Mouse (Mus musculus) heart, adult 18-20 months (tissue): ENCODE measurements around the gene Etl4. TPM values are rescaled to one million over a fixed set of nuclear protein-coding genes. Genes with fewer than 3 reads are reported as not detected.
"Not testable (repeated sequence)": the region's sequence is repeated elsewhere in the genome, so short reads cannot be mapped to it uniquely, and the experiment has no call there.

Experiments used
- DNase-seq, 2 experiments: peaks; one replicate each; pipeline ENCODE4 v3.0.0; 2021 to 2022; ENCODE audit warnings: mixed read lengths in 1 of 2
- total RNA-seq, 2 experiments: library from RNA; stranded (reverse); gene quantifications; 2 replicates each; pipeline ENCODE4 v1.2.3; 2021

Gene Etl4
- total RNA-seq, 2 experiments from 2014 or later: 30.0 to 34.9 TPM

- no peak for DNase-seq
Measured at GRCm38 (mm10) chr2:20654058-20654457, 744.5 kb downstream of the Etl4 start.

DNA sequence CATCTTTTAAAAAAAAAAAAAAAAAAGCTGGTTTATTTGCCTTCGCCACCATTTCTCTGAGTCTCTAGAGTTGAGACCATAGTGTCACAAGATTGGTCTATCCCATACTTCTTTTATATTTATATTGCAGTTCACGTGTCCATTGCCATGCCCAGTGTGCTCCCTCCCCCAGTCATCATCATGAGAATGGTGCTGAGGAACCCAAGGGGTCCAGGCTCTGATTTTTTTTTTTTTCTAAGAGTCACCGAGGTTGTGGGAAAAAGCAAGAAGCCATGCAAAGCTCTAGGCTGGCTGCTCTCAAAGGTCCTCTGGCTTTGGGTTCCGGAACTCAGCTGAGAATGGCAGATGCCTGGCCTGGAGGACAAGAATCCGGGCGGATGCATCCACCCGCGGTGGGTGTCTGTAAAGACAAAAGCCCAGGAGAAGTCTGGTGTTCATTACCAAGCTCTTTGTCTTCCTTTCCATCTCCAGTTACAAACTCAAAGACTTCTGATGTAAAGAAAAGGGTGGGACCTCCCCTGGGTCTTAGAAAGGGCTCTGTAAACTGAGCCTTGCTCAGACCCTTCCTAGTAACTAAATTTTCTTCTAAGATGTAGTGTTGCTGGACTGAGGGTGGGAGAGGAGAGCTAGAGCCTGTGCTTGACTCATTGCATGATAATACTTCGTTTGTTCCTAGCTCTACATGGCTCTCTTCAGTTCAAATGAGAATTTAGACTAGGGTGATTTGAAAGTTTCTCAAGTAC is 745.2 kb downstream of the Etl4 start:
- DNase-seq: no peak

DNA sequence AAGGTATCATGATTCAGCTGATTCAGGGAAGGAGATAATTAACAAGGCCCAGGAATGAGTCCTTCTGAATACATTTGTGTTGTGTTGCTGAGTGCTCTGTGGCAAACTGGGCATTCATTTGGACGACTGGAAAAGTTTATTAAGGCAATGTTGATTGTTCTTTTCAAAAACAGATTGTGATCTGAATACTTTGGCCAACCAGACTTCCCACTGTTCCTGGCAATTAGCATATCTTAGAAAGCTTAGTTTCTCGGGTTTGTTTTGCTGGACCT is 745.7 kb downstream of the Etl4 start:
- DNase-seq: no peak

DNA sequence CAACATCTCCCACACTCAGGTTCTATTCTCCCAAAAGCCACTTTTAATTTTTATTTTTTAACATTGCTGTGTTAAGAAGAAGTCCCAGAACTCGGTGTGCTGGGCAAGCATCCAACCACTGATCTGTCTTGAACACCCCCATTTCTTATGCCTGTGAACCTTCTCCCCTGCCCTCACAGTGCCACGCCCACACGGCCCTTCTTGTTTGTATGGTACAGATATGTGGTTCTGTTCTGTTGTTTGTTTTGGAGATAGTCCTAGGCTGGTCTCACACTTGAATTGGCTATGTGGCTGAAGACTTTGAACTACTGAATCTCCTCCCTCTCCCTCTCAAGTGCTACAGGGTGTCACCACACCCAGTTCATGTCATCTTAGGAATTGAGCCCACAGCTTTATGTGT is 748.3 kb downstream of the Etl4 start:
- DNase-seq: peak; percentile 11 to 21

- no peak for DNase-seq
Measured at GRCm38 (mm10) chr2:20661841-20662240, 752.3 kb downstream of the Etl4 start.

GRCm38 (mm10) chr2:20662696-20663095 is 753.1 kb downstream of the Etl4 start:
- no peak for DNase-seq

- no peak for DNase-seq
Measured at GRCm38 (mm10) chr2:20665309-20665971, 755.9 kb downstream of the Etl4 start.

DNA sequence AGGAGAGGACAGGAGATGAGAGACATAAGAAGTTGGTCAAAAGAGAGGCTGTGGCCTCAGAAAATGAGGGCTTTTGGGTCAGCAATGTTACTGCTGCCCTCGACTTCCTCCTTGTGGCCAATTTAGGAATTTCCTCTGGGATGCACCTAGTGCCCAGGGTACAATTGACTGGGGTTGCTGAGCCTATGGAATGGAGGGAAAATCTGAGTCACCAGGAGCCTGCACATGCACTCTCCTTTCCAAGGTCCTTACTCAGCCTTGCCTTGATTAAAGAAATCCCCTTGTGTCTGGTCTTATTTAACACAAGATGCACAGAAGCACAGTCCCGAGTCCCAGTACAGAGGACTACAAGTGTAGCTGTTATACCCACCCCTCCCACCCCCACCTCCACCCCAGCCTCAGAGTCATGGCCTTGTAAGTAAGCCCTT is 756.5 kb downstream of the Etl4 start:
- peak; percentile 19 to 55 for DNase-seq

- no peak for DNase-seq
Measured at GRCm38 (mm10) chr2:20667876-20668275, 758.3 kb downstream of the Etl4 start.

- not testable (repeated sequence) for DNase-seq
Measured at GRCm38 (mm10) chr2:20668276-20669030, 758.9 kb downstream of the Etl4 start.

DNA sequence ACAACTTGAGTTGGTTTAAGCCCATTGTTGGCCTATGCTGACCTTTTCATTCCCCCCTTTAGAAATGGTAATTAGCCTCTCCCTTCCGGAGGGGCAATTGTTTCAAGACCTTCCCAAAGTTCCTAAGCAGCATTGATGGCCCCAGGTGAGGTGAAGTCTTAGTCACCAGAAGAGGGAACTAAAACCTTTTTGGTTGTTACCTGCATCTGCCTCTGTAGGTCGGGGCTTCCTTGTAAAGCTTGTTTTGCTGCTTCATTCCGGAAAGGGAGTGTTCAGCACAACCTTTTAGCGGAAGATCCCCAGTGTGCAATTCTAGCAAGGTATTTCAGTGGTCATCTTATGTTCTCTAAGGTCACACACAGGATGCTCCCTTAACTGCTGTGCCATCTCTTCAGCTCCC is 759.8 kb downstream of the Etl4 start:
- no peak for DNase-seq

GRCm38 (mm10) chr2:20671546-20672255 is 762.1 kb downstream of the Etl4 start:
- DNase-seq: no peak

GRCm38 (mm10) chr2:20672281-20672680 is 762.7 kb downstream of the Etl4 start:
- DNase-seq: no peak

- peak; percentile 27 to 80 for DNase-seq
Measured at GRCm38 (mm10) chr2:20672803-20673603, 763.4 kb downstream of the Etl4 start.

GRCm38 (mm10) chr2:20676379-20676778 is 766.8 kb downstream of the Etl4 start:
- DNase-seq: no peak

DNA sequence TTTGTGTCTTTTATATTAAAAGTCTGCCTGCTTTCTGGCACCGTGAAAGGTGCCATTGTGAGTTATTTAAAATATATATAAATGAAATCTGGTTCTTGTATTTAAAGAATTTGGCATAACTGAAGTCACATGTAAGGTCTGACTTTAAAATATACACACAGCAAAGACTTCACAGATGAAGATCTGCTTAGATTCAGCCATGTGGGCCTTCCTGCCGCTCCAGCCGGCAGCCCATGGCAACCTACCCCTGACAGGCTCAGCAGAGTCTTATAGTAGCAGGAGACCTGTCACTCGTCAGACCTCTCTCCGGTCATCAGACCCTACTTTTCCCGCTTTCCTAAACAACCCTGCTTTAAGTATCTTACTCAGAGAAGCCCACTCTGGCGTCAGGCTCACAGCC is 769.2 kb downstream of the Etl4 start:
- DNase-seq: no peak

DNA sequence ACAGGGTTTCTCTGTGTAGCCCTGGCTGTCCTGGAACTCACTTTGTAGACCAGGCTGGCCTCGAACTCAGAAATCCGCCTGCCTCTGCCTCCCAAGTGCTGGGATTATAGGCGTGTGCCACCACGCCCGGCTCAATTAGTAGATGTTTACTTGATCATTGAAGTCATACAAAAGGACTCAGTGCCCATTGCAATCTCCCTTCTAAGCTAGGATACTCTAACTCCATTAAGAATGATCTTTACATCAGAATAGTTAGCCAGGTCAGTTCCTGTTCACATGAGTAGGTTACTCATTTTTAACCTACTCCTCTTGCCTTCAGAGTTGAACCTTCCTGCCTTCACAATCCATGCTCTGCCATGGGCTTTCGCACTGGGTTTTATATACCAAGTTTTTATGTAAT is 772.6 kb downstream of the Etl4 start:
- not testable (repeated sequence) for DNase-seq

DNA sequence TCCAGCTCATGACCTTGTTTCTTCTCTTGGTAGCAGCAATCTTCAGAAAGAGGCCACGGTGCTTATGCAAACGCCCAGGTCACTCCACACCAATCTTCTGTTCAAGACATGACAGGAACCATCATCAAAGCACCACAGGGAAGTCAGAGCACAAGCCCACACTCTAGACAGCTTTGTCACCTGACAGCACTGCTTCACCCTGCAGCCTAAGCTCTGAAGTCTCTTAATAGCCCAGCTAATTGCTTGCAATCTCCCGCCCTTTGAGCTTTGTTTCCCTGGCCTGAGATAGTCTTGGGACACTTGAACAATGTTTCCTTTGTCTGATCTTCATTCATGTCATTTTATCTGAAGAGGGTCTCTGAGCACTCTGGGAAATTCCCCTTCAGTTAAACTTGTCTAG is 779.8 kb downstream of the Etl4 start:
- no peak for DNase-seq

DNA sequence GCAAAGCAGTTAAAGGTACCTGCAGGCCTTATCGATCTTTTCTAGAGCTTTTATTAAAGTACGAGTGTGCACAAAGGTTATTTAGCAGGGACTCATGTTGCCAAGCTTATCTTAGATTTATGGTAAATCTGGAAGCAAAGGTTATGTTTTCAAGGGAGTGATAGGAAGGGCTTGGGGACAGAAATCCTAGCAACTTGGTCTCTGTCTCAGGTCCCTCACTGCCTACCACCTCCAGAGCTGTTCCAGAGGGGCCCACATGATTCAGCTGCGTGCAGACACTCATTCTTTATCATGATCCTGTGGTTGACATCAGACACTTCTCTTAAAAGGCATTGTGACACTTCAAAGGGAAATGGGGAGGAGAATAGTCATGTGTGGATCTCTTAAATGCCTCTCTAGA is 783.3 kb downstream of the Etl4 start:
- DNase-seq: no peak

GRCm38 (mm10) chr2:20693772-20694171 is 784.2 kb downstream of the Etl4 start:
- peak in 1 of 2 experiments; percentile 16 for DNase-seq

DNA sequence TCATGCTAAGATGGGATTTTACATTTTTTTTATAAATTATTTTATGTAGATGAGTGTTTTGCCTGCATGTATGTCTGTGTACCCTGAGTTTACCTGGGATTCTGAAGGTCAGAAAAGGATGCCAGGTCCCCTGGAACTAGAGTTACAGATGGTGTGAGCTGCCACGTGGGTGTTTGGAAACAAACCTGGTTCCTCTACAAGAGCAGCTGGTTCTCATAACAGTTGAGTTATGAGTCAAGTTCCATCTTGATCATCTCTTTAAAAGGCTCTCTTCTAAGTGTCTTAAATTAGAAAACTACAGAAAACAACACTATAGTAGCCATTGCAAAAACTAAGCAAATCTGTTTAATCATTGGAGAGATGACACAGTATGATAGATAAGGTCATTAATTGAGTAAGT is 788.1 kb downstream of the Etl4 start:
- DNase-seq: no peak

- no peak for DNase-seq
Measured at GRCm38 (mm10) chr2:20705110-20705509, 795.5 kb downstream of the Etl4 start.
